Mouse (Mus musculus) forelimb bud, embryonic 11.5 days (tissue): ENCODE data around the gene Cdr2.
"Not testable (repeated sequence)": the region's sequence is repeated elsewhere in the genome, so short reads cannot be mapped to it uniquely, and the experiment has no call there.

Source experiments
- DNase-seq: peaks from one replicate; pipeline ENCODE4 v3.0.0-alpha.2; 2012; ENCODE audit warnings: low read depth, low spot score

The Cdr2 gene

GRCm38 (mm10) chr7:120982200-120982841, at the start of gene Cdr2, which contains the start of gene Mfsd13b:
Gene Cdr2 (minus strand): TSS chr7:120982312.
Gene Mfsd13b (plus strand): TSS chr7:120982509.
- peak; percentile 99 for DNase-seq

- DNase-seq: not testable (repeated sequence)
These were observed 47.8 kb upstream of the Cdr2 start for GRCm38 (mm10) chr7:121029947-121030346.

GRCm38 (mm10) chr7:121026300-121026699, 44.2 kb upstream of the Cdr2 start:
- peak; percentile 26 for DNase-seq

GRCm38 (mm10) chr7:121025221-121026008, 43.3 kb upstream of the Cdr2 start:
- no peak for DNase-seq

- DNase-seq: no peak
These were observed 38.2 kb upstream of the Cdr2 start for GRCm38 (mm10) chr7:121020277-121020676.

- DNase-seq: no peak
These were observed 36.7 kb upstream of the Cdr2 start for GRCm38 (mm10) chr7:121018778-121019177.

- DNase-seq: no peak
These were observed 32.4 kb upstream of the Cdr2 start for GRCm38 (mm10) chr7:121014486-121014885.

GRCm38 (mm10) chr7:121011794-121012689, 29.9 kb upstream of the Cdr2 start:
- peak; percentile 64 for DNase-seq

GRCm38 (mm10) chr7:121003793-121004418, 21.8 kb upstream of the Cdr2 start:
- DNase-seq: no peak

GRCm38 (mm10) chr7:121002407-121002928, 20.4 kb upstream of the Cdr2 start:
- no peak for DNase-seq

- DNase-seq: no peak
These were observed 19.8 kb upstream of the Cdr2 start for GRCm38 (mm10) chr7:121001879-121002278.

- DNase-seq: no peak
These were observed 18.1 kb upstream of the Cdr2 start for GRCm38 (mm10) chr7:121000065-121000822.

- DNase-seq: no peak
These were observed 17.0 kb upstream of the Cdr2 start for GRCm38 (mm10) chr7:120999021-120999530.

GRCm38 (mm10) chr7:120991191-120991590, 9.1 kb upstream of the Cdr2 start:
- no peak for DNase-seq

- no peak for DNase-seq
These were observed 856 bp upstream of the Cdr2 start for GRCm38 (mm10) chr7:120982968-120983367.

GRCm38 (mm10) chr7:120980931-120981924, 884 bp downstream of the Cdr2 start:
- peak; percentile 37 for DNase-seq

GRCm38 (mm10) chr7:120980041-120980440, 2.1 kb downstream of the Cdr2 start:
- no peak for DNase-seq

- no peak for DNase-seq
These were observed 5.0 kb downstream of the Cdr2 start for GRCm38 (mm10) chr7:120977063-120977462.

- no peak for DNase-seq
These were observed 8.1 kb downstream of the Cdr2 start for GRCm38 (mm10) chr7:120974001-120974400.
